Mouse (Mus musculus): ENCODE measurements at regions not wholly inside any gene's neighbourhood (a gene's known extent, or its start where the extent isn't known, plus 50 kb on each side); places are given as distances from the start of the nearest gene placed in this dataset.

DNA sequence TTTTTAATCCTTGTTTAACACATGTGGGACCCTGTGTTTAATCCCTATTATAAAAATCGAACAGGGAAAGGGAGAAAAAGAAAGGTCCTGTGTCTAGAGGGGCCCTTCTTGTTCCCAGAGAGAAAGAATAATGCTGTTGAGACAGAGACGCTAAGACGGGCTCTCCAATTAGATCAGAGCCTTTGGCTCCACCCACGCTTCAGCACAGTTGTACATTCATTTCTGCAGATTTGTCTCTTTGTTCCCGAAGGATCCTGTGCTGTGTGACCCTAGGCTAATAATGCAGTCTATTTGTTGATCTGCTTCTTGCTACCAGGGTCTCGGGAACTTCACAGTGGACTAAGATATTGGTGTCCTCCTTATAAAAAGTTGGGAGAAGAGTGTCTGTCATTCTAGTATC is 92.0 kb downstream of the Cdc5l start:
- DNase-seq (ENCODE audit: low spot score) = no peak

DNA sequence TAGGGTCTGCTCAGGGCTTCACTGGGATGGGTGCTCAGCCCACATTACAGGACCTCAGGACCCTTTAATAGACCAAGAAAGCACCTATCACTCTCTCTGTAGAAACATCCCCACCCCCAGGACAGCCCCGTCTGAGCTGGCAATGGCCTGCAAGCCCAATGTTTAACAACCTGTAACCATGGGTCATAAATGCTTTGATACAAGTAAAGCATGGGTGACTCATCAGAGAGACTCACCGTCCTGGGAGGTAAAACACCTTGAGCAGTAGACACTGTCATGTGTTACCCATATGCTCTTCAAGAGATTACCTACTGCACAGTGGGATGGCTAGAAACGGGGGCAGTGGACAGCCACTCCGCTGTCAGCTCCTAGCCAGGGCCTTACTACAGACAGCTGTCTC is 92.7 kb downstream of the Cdc5l start:
- DNase-seq (ENCODE audit: low spot score) = no peak

DNA sequence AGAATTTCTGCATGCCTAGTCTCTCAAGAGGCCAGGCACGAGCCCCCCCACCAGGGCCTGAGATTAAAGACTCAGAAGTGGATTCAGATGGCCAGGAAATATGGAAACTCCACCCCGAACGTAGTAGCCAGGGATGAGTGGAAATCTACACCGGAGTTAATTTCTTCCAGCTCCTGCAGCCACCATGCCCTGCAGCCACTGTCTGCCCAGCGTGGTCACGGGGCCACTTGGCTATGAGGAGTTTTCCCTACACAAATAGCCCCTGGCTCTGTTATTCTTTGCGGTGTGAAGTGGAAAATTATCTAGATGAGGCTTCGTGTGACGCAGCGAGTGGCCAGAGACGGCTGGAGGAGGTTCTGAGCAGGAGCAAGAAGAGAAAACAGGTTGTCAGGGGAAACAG is 94.3 kb downstream of the Cdc5l start:
- DNase-seq (ENCODE audit: low spot score) = peak; percentile 28

DNA sequence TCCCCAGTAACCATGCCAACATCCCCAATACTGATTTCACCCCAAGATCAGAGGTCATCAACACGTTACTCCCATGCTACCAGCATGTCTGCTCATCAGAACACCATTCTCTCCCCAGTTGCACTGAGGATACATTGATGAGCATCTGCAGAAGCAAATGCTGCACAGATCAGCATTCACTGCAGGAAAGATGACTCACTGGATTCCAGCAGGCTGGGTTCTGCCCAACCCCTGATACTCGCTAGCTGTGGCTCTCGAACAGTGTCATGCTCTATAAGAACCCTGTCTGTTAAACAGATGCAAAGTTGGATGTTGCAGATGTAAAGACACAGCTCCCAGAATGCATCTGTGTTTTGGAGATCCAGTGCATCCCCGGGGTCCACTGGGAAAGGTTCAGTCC is 95.5 kb downstream of the Cdc5l start:
- no peak for DNase-seq (ENCODE audit: low spot score)

DNA sequence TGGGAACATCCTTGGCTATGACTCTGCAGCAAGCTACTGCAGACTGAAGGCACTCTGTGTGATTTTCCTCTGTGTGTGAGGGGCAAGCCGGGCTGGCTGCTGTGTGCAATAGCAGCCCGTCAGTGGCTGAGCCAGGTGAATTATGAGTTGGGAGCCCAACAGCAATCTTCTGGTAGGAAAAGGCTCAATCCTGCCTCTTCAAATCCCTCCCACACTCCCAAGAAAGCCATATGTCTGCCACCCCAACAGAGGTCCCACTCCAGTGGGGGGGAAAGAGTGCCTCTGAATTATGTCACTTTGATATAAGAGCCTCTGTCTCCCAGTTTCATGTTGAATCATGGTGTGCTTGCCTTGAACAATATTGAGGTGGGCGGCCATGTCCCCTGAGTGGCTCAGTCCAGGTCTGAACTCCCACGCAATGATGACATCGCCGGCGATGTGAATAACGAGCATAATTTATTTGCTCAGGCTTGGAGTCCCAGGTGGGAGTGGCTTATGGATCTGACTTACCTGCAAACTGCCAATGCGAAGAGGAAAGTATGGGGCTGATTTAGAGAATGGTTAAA is 97.9 kb downstream of the Cdc5l start:
- no peak for DNase-seq (ENCODE audit: low spot score)

DNA sequence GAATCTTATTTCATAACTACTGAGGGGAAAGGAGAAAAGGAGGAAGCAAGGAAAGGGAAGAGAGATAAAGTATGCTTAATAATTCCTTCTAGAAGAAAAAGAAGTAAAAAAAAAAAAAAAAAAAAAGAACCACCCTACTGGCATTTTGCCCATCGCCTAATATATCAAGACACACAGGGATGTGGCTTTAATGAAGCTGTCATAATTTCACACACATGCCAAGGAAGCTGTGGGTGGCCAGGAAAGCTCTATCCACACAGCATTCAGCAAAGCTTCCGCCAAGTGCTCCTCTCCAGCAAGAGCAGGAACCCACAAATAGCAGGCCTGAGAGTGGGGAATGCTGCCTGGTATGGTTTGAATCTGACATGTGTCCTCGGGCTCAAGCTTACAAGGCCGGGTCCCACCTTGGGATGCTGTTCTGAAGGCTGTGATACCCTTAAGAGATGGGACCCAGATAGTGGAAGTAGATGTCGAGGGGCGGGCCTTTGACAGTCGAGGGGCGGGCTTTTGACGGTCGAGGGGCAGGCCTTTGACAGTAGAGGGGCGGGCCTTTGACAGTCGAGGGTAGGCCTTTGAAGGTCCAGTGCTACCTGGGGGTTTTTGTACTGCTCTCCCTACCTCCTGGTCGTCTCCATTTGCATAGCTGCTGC is 98.7 kb downstream of the Cdc5l start:
- DNase-seq (ENCODE audit: low spot score) = no peak

DNA sequence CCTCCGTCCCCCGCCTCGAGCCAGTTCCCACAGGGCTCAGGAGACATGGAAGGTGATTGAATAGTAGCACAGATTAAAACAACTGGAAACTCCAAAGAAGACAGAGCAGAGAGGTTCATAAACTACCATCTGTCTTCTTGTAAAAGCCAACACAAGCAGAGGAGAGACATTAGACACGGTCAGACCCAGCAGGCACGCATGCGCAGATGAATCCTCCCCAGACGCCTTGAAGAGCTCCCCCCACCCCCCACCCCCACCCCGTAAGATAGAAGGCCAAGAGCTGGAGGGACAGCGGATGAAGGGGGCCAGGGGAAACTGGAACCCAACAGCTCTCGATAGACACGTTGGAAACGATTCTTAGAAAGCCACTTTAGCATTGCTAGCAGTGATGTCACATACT is 101.2 kb downstream of the Cdc5l start:
- no peak for DNase-seq (ENCODE audit: low spot score)

DNA sequence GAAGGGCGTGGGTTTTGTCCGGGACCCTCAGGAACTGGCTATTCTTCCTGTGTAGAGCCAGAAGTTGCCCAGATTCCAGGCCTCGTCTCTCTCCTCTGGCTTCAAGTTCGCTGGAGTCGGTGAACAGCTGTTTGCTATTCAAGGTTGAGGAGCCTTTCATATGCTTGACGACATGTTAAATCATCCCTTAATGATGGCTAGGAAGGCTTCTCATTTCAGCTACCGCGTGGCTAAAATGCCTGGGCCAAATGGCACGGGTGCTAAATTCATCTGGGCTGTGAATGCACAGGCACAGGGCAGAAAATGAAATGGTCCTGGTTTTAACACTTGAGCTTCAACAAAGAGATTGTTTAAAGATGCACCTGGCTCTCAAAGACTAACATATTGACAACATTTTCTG is 104.3 kb downstream of the Cdc5l start:
- DNase-seq (ENCODE audit: low spot score) = peak; percentile 21

DNA sequence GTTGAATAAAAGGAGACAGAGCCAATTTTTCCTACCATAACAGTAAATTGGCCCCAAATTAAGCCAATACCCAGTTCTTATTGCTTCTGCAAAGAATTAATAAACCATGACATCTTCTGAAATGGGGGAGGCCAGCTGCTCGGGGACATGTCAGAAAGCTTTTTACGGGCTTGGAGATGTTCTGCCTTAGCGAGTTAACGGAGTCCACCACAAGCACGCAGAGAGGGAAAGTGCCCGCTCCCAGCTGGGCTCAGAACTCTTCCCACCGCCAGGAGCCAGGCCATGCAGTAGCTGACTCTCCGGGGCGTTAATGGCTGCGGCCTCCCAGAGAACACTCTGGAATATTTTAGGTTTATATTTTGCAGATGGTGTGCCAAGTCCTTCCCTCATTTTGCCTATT is 106.8 kb downstream of the Cdc5l start:
- DNase-seq (ENCODE audit: low spot score) = no peak

DNA sequence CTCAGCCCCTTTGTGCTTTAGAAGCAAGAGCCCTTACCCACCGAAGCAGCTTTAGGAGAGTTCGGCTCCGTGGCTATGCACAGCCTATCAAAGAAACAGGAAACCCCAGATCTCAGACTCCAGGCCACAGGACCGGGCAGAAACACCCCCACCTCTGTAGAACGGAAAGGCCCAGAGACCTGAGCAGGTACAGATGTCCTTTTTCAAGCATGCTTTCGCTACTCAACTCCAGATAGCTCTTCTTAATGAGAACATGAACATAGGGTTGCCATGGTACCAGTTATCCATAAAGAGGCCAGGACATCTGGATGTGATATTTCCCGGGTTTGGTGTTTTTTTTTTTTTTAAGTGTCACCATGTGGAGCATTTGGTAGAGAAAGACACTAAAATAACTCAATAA is 107.4 kb downstream of the Cdc5l start:
- no peak for DNase-seq (ENCODE audit: low spot score)

DNA sequence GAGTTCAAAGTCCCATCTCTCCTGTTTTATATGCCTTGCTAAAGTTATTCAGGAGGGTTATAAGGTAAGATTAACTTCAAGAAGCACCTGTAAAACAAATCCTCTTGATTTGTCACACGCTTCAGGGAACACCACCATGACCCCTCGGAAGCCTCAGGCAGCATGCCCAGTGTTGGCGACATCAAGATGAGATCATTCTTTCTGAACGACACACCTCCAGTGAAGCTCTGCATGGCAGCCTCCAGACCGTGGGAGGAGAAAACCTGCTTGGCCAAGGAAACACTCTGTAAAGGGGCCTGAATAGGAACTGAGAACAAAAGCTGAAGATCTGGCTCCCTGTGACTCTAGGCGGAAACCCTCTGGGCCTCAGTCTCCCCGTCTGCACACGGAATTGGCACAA is 110.7 kb downstream of the Cdc5l start:
- no peak for DNase-seq (ENCODE audit: low spot score)

DNA sequence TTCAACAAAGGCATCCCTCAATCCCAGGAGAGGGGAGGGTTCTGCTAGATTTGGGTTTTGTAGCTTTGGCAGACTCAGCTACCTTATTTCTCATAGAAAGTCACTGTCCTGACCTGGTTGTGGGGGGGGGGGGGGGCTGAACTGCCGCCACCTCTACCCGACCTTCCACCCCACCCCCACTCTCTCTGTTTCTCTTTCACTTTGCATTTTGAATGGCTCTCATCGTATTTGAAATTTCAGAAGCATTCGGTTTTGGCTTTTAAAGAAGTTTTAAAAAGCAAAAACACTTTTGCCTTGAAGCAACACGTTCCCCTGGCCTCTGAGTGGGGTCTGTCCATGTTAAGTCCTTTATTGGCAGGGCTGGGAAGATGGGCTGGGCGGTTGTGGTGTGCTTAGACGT is 113.5 kb downstream of the Cdc5l start:
- no peak for DNase-seq (ENCODE audit: low spot score)

DNA sequence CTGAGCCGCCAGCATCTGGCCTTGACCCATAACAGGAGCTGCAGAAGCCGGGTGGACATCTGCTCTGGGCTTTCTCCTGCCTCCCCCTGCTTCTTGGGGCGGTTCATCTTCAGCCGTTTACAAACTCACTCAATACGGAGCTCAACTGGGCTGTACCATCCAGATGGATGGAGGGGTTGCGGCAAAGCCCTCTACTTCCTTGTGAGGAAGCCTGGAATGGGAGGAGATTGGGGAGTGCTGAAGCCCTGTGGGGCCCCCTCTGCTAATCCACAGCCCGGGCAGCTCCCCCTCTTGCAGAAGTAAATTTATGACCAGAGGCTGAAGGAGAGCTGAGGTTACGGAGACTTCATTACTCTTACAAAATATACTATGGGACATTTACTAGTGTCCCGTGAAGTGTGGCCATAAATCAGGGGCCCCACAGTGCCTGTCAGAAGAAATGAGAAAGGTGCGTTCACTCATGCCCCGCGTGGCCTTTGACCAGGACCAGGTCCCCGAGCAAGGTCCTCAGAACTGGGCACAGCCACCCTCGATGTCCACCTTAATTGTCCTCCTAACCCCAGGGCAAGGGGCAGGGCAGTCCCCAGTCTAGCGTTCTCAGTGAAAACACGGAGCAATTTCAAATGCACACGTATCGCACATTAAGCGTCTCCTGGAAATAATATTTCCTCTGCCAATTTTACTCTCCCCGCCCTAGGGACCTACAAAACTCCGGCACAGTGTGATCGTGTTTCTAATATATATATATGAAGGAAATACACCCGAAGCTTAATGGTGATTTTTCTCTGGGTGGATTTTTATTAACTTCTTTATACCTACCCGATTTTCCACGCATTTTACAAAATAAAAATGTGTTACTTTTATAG is 115.1 kb downstream of the Cdc5l start:
- peak; percentile 57 for DNase-seq (ENCODE audit: low spot score)

DNA sequence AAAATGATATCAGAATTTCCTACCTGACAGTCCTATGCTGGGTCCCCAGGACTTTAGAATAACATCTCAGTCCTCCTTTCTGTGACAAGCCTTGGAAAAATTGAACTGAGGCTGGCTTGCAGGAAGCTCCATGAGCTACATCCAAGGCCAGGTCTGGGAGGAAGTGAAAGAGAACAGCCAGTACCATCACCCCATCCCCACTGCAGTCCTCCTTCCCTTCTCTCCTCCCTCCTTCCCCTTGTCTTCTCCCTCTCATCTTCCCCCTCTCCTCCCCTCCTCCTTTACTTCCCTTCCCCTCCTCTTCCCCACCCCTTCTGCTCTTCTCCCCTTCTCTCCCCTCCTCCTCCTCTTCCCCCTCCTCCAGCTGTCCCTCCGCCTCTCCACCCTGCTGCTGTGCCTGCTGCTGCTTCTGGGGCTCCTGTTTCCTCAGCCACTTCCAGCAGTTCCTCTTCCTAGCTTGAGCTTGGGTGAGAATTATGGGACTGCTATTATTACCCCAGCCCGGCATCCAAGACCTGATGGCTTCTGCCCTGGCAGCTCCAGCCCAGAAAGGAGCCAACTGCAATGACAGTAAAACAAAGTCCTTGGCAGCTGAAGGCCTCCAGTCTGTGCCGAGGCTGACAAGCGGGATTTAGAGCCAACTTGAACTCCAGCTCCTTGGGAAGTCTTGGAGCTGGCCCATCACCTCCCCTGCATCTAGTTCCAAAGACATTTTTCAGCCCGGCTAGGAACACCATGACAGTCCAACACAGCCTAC is 120.8 kb downstream of the Cdc5l start:
- DNase-seq (ENCODE audit: low spot score) = no peak

DNA sequence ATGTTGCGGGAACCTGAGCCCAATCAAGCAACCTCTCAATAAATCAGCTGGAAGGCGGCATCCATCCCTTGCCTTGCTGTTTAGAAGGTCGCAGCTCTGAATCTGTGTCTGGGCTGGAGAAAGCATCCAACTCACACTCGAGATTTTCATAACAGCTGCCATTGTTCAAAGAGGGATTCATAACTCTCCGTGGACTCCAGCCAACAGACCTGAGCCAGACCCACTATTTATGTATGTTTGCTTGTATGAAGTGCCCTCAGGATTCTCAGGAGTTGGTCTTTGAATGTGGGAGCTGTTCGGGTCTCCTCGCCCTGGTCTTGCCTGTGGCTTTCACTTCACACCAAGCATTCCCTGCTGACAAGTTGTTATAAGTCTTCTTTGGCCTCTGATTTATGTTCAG is 127.0 kb downstream of the Cdc5l start:
- no peak for DNase-seq (ENCODE audit: low spot score)

DNA sequence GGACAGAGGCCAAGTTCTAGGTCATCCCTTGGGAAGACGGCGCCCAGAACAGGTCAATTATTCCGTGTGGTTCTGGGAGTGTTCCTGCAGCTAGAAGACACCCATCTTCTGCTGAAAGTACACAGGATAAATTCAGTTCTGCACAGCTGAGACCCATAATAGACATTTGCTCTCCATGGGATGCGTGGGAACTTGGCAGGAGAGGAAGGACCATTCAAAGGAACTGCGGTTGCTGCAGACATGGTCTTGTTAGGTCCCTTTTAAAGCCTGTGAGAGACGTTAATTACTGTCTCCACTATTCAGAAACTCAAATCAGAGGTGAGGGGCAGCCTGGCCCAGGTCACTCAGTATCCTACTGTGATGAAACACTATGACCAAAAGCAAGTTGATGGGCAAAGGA is 130.4 kb downstream of the Cdc5l start:
- DNase-seq (ENCODE audit: low spot score) = no peak

DNA sequence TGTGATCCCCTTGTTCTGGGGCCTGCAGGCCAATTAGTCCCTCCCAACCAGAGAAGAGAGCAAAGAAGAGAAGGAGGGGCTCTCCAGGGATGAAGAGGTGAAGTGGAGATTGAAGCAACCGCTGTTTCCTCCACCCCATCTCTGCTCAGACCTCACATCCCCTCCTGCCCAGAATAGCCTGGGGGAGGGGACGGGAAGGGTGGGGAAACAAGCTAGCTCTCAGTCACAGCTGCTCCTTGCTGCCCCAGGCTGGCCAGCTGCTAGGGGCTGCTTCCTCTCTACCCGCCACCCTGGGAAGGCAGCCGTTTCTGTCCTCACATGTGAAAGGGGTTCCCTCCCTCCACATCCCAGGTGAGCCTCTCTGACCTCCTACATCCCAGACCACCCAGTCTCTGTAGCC is 135.2 kb downstream of the Cdc5l start:
- DNase-seq (ENCODE audit: low spot score) = peak; percentile 16

DNA sequence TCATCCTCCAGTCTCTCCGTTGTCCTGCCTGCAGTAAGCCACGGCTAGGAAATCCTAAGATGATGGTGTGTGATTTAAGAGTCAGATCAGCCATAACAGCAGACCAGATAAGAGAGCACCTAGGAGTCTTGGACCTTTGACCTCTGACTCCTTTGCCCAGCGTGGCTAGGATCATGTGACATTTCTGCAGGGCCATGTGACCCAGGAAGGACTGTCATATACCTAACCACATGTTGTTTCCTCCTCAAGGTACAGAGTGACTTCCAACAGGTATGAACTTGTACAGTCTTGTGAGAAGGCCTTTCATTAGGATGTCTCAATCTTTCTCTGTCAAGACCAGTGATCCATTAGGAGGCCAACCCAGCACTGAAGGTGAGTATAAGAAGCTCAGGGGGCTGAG is 135.7 kb downstream of the Cdc5l start:
- DNase-seq (ENCODE audit: low spot score) = no peak

DNA sequence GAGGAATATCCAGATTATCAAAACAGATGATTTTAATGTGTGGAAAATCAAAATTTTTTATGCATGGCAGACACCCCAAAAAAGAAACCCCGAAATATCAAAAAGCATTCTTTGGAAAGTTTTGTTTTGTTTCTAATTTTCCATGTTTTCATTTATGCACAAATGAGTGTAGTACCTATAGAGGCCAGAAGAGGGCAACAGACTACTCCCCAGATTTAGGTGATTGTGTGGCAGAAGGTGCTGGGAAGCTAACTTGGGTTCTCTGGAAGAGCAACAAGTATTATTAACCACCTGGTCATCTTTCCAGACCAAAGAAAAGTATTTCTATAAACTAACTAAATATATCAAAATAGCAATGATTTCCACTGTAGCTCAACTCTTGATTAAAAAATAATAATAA is 137.2 kb downstream of the Cdc5l start:
- no peak for DNase-seq (ENCODE audit: low spot score)

DNA sequence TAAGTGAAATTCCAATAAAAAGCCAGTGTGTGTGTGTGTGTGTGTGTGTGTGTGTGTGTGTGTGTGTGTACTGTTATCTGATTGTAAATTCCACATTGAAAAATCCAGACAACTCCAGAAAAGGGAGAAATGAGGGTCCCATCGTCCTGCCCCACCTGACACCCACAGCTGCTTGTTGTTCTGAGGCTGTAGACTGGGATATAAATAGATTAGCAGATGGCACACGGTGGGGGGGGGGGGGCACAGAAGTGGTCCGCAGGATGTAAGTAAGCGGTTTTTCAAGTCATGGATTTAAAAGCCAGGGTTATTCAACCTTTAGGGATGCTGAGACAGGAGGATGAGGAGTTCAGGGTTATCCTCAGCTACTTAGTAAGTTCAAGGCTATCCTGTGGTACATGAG is 138.7 kb downstream of the Cdc5l start:
- no peak for DNase-seq (ENCODE audit: low spot score)

DNA sequence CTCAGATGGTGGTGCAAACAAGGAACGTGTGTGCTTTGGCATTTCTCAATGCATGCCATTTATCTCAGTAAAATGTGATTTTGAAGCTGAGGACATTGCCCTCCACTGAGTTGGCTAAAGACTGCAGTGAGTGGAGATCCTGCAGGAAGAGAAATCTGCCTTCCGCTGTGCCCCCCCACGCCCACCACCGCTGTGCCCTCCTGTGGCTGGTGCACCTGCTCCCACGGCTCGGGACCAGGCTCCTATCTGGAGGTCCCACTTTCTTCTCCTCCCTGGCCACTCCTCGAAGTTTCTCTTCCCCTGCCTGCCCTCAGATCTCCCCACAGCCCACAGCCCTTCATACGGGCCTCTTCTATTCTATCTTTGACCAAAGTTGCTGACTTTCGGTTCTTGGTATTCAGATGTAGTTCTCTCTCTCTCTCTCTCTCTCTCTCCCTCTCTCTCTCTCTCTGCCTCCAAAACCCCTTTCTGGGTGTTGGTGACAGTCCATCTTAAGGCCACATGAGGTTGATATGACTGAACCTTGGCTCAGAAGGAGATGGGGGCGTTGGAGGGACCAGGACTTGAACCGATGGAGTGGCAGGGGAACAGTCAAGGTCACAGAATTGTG is 139.2 kb downstream of the Cdc5l start:
- DNase-seq (ENCODE audit: low spot score) = no peak

DNA sequence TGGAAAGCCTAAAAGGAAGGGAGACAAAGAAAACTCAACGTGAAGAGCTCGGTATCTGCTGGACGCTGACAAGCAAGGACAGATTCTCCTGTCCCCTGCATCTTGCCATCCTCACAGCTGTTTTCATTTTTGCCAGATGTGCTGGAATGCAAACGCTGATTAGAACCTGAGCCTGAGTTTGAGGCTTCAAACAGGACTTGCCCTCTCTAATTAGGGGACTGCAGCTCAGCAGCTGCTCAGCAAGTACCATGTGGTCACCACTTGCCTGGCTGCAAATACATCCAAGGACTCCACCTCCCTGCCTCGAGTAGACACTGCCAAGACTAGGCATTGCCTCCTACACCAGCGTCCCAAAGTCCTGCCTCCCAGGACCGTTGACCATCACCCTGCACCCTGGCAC is 140.7 kb downstream of the Cdc5l start:
- DNase-seq (ENCODE audit: low spot score) = peak; percentile 20
